Mouse (Mus musculus) mammary gland, adult 2 months (tissue): Measurements from ENCODE around the gene Sufu. TPM values are rescaled to one million over a fixed set of nuclear protein-coding genes. Genes with fewer than 3 reads are reported as not detected.

Source experiments
- polyA plus RNA-seq: library from polyadenylated mRNA; depleted of rRNA; stranded (reverse); fragments of >200 nt; gene quantifications from 2 replicates; pipeline ENCODE4 v1.2.3, GENCODE M21; 2012; ENCODE audit warnings: low replicate concordance; rRNA removed

Sufu gene
- polyA plus RNA-seq = 18.6 and 25.1 TPM in 2 replicates

DNA sequence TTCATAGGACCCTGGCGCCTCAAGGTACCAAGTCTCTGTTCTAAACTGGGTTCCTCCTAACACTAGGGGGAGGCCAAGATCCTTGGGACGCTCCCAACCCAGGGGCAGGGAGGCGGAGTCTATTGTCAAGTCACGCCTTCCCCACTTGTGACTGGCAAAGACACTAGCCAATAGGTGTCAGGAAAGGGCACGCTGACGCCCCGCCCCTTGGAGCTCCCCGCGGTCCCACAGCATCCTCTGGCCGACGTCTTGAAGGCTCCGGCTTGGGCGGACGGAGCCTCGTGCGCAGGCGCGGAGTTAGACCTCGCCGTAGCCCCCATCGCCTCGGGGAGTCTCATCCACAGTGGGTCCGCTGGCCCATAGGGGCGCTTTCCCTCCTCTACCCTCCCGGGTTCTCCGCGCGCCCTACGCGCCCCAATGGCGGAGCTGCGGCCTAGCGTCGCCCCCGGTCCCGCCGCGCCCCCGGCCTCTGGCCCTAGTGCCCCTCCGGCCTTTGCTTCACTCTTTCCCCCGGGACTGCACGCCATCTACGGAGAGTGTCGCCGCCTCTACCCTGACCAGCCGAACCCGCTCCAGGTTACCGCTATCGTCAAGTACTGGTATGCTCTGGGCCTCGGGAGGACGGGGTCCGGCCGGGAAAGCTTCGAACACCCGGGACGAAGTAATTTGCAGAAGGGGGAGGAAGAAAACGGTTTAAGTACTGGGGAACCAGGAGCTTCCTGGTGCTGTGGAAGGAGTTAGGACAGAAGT lies at the start of gene Sufu:
TSS of gene Sufu (plus strand) at position 211 of the 750 bp plus-strand sequence.

DNA sequence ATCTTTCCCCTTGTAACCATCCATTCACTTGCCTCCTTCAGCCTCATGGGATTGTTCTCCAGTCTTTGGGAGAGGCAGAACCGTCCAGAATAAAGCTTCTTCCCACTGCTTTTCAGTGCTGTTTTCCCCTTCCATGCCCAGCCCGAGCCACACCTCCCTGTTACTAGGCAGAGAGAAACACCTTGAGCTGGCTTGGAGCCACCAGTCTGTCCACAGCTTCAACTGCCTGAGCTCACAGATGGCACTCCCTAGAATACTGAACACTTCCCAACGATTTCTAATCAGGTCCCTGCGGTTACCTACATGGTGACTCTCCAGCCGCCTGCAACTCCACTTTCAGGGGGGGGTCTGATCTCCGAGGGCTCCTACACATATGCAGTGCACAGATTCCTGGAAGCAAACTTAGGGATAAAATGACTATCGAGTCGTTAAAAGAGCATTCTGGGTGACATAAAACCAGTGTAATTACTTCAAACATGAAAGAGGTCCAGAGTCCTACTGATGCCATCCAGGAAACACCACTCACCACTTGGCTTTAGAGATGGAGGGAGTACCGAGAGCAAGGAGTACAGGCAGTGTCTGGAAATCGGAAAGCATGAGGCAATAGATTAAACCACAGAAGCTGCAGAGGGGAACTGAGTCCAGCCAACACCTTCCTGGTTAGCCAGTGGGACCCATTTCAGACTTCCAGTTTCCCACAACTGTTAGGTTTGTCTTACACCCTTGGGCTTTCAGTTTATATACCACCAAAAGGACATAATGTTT lies 46.3 kb upstream of the Sufu start, which contains the start of gene 2310034G01Rik:
TSS of gene 2310034G01Rik (minus strand) at position 135 of the 765 bp plus-strand sequence.

DNA sequence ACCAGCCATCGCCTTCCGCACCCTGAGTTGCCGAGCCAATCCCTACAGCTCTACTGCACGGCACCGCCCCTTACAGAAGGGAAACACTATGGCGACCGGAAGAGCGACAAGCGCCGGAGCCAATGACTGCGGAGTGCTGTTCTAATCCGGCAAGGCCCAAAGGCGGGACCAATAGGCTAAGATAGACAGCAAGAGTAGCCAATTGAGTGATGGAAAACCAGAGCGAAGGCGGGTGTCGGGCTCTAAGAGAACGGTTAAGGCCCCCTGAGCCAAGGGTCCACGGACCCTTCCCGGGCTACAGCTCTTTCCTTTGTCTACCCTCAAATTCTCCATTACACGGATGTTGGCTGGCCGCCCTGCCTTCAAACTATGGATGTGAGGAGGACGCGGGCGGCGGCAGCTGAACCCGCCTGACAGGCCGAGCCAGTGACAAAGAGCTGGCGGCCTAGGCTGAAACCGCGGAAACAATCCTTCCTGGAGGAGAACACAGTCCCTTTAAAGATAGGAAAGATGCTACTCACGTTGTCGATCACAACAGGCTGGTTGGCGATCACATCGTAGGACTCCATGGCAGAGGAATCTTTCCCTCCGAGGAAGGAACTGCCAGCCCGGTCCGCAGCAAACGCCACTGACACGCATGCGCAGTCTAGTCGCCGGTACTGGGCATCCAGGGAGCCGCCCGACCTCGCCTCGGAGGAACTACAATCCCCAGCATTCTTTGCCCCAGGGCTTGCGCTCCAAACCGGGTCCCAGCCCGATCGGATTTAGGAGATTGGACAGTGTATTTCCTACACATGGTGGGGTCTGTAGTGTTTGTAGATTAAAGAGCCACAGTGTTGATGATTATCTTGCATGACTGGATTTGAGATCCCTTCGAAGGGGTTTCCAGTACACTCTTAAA lies 1.3 kb upstream of the Sufu start, which contains the start of gene Actr1a:
TSS of gene Actr1a (minus strand) at position 640 of the 901 bp plus-strand sequence.

DNA sequence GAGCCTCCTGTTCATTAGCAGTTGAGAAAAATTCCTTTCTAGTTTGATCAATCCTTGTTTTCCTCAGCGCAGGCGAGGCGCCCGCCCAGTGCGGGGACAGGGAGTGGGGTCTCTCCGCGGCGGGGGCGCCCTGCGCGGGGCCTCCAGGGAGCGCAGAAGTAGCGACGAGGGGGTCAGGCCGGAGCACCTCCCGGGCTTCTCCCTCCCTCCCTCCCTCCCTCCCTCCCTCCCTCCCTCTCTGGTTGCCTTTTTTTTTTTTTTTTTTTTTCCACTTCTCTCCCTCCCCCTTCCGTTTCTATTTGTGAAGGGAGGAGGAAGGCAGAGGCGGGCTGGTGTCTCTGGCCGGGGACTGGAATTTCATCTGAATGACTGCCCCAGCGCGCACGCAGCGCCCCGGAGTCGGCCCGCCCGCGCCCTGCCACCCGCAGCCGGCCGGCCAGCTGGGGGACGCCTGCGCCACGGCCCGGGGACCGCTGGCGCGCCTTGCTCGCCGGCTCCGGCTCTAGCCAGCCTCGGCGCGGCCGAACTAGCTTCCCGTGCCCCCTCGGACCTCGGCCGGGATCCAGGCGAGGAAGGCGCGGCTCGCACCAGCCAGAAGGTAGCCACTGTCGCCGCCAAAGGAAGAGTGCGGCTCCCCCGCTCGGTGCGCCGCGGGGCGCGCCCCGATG lies 104.8 kb downstream of the Sufu start, which contains the start of gene Trim8:
TSS of gene Trim8 (plus strand) at position 302 of the 668 bp plus-strand sequence.

Other genes starting within 250 kb of the Sufu start
- gene Pitx3, start 248.6 kb upstream of the Sufu start, polyA plus RNA-seq = 0.10 and 1.1 TPM in 2 replicates
- gene Gbf1, start 244.4 kb upstream of the Sufu start, polyA plus RNA-seq = 75.0 and 139 TPM in 2 replicates
- gene Nfkb2, start 92.6 kb upstream of the Sufu start, polyA plus RNA-seq = 68.3 and 139 TPM in 2 replicates
- 2.5 and 5.7 TPM in 2 replicates for gene Psd, start 69.7 kb upstream of the Sufu start, polyA plus RNA-seq
- 15.5 and 33.7 TPM in 2 replicates for gene Fbxl15, start 68.7 kb upstream of the Sufu start, polyA plus RNA-seq
- 50.5 and 53.3 TPM in 2 replicates for gene Cuedc2, start 58.2 kb upstream of the Sufu start, polyA plus RNA-seq
- 18.6 and 29.8 TPM in 2 replicates for gene Mfsd13a, start 55.8 kb upstream of the Sufu start, polyA plus RNA-seq
- 0.69 and 1.1 TPM in 2 replicates for gene 2310034G01Rik, start 46.6 kb upstream of the Sufu start, polyA plus RNA-seq
- 93.6 and 128 TPM in 2 replicates for gene Actr1a, start 1.1 kb upstream of the Sufu start, polyA plus RNA-seq
- 34.8 and 83.0 TPM in 2 replicates for gene Trim8, start 104.8 kb downstream of the Sufu start, polyA plus RNA-seq
- 10.4 and 23.6 TPM in 2 replicates for gene Arl3, start 176.3 kb downstream of the Sufu start, polyA plus RNA-seq
- gene Sfxn2, start 176.5 kb downstream of the Sufu start, polyA plus RNA-seq = 3.3 and 5.6 TPM in 2 replicates
- gene Wbp1l, start 202.2 kb downstream of the Sufu start, polyA plus RNA-seq = 54.5 and 65.0 TPM in 2 replicates